Mouse (Mus musculus): ENCODE results near the gene Cdh26. TPM values are rescaled to one million over a fixed set of nuclear protein-coding genes. Genes with fewer than 3 reads are reported as not detected.

Gene Cdh26
- polyA plus RNA-seq, 1 experiment from 2014 or later, result 0.21 TPM

GRCm38 (mm10) chr2:178437311-178437710 lies 7.0 kb downstream of the Cdh26 start:
- H3K4me3 ChIP-seq (replicated peaks), result no peak overlapping the region
- peaks cover 4% of the 10 kb centered on the region for H3K4me1 ChIP-seq (replicated peaks)
- H3K36me3 ChIP-seq, result no peaks in the 10 kb centered on the region
- 61% methylated on average over 9 of the region's 9 CpGs for WGBS
- no peaks in the 10 kb centered on the region for H3K27me3 ChIP-seq
- H3K9me3 ChIP-seq, result no peaks in the 10 kb centered on the region
- H3K4me2 ChIP-seq, result no peak overlapping the region
- no peak overlapping the region for H3K27ac ChIP-seq
- H3K9ac ChIP-seq (replicated peaks), result no peak overlapping the region
- ATAC-seq (ENCODE audit: insufficient number of reproducible peaks, insufficient read depth, low FRiP score, low TSS enrichment, low read depth), result no peak

- Histone ChIP-seq H3K27me3 (no peaks in the 10 kb centered on the region), H3K4me3 (replicated peaks) (no peak overlapping the region), H3K36me3 (no peaks in the 10 kb centered on the region), H3K9ac (replicated peaks) (no peak overlapping the region), H3K9me3 (no peaks in the 10 kb centered on the region), H3K27ac (no peak overlapping the region), H3K4me2 (no peak overlapping the region), H3K4me1 (replicated peaks) (peaks cover 12% of the 10 kb centered on the region)
- 79% methylated on average over 4 of the region's 4 CpGs for WGBS
- ATAC-seq (ENCODE audit: insufficient number of reproducible peaks, insufficient read depth, low FRiP score, low TSS enrichment, low read depth), result no peak
Observed at GRCm38 (mm10) chr2:178449386-178449785, 19.1 kb downstream of the Cdh26 start.

- H3K27me3 ChIP-seq, result no peaks in the 10 kb centered on the region
- H3K36me3 ChIP-seq, result no peaks in the 10 kb centered on the region
- peaks cover 18% of the 10 kb centered on the region for H3K4me1 ChIP-seq (replicated peaks)
- 13% methylated on average over 2 of the region's 2 CpGs for WGBS
- no peak overlapping the region for H3K4me2 ChIP-seq
- H3K4me3 ChIP-seq (replicated peaks), result no peak overlapping the region
- no peak for ATAC-seq (ENCODE audit: insufficient number of reproducible peaks, insufficient read depth, low FRiP score, low TSS enrichment, low read depth)
- no peak overlapping the region for H3K9ac ChIP-seq (replicated peaks)
- H3K27ac ChIP-seq, result no peak overlapping the region
- H3K9me3 ChIP-seq, result no peaks in the 10 kb centered on the region
Observed at GRCm38 (mm10) chr2:178450236-178450635, 19.9 kb downstream of the Cdh26 start.

GRCm38 (mm10) chr2:178450961-178451360 lies 20.6 kb downstream of the Cdh26 start:
- H3K27me3 ChIP-seq, result no peaks in the 10 kb centered on the region
- WGBS, result 51% methylated on average over 10 of the region's 10 CpGs
- no peak overlapping the region for H3K4me3 ChIP-seq (replicated peaks)

GRCm38 (mm10) chr2:178454664-178455516 lies 24.6 kb downstream of the Cdh26 start:
- 11% methylated on average over 17 of the region's 17 CpGs for WGBS
- no peak overlapping the region for H3K4me3 ChIP-seq (replicated peaks)

More at GRCm38 (mm10) chr2:178450961-178451360, 20.6 kb downstream of the Cdh26 start:
- no peaks in the 10 kb centered on the region for H3K36me3 ChIP-seq
- H3K4me1 ChIP-seq (replicated peaks), result peaks cover 23% of the 10 kb centered on the region
- H3K27ac ChIP-seq, result no peak overlapping the region
- no peak for ATAC-seq (ENCODE audit: insufficient number of reproducible peaks, insufficient read depth, low FRiP score, low TSS enrichment, low read depth)
- H3K4me2 ChIP-seq, result no peak overlapping the region
- H3K9me3 ChIP-seq, result no peaks in the 10 kb centered on the region
- H3K9ac ChIP-seq (replicated peaks), result no peak overlapping the region

GRCm38 (mm10) chr2:178457414-178457813 lies 27.1 kb downstream of the Cdh26 start:
- peaks cover 15% of the 10 kb centered on the region for H3K4me1 ChIP-seq (replicated peaks)
- no peak overlapping the region for H3K9ac ChIP-seq (replicated peaks)
- H3K4me2 ChIP-seq, result no peak overlapping the region
- no peak overlapping the region for H3K4me3 ChIP-seq (replicated peaks)
- H3K9me3 ChIP-seq, result no peaks in the 10 kb centered on the region
- 79% methylated on average over 6 of the region's 6 CpGs for WGBS
- H3K27ac ChIP-seq, result no peak overlapping the region
- no peaks in the 10 kb centered on the region for H3K27me3 ChIP-seq
- ATAC-seq (ENCODE audit: insufficient number of reproducible peaks, insufficient read depth, low FRiP score, low TSS enrichment, low read depth), result no peak
- H3K36me3 ChIP-seq, result no peaks in the 10 kb centered on the region

More at GRCm38 (mm10) chr2:178454664-178455516, 24.6 kb downstream of the Cdh26 start:
- Histone ChIP-seq H3K27me3 (no peaks in the 10 kb centered on the region), H3K36me3 (no peaks in the 10 kb centered on the region), H3K9me3 (no peaks in the 10 kb centered on the region), H3K9ac (replicated peaks) (no peak overlapping the region), H3K27ac (peak overlapping the region; percentile 68; the same call in 1 of the 2 replicates), H3K4me1 (replicated peaks) (peaks cover 27% of the 10 kb centered on the region), H3K4me2 (peak overlapping the region; percentile 37)
- peak; percentile 67 for ATAC-seq (ENCODE audit: insufficient number of reproducible peaks, insufficient read depth, low FRiP score, low TSS enrichment, low read depth)

GRCm38 (mm10) chr2:178460353-178460752 lies 30.0 kb downstream of the Cdh26 start:
- Histone ChIP-seq H3K4me2 (no peak overlapping the region), H3K4me3 (replicated peaks) (no peak overlapping the region), H3K27ac (no peak overlapping the region), H3K4me1 (replicated peaks) (peaks cover 8% of the 10 kb centered on the region), H3K9me3 (no peaks in the 10 kb centered on the region), H3K9ac (replicated peaks) (no peak overlapping the region), H3K36me3 (no peaks in the 10 kb centered on the region), H3K27me3 (no peaks in the 10 kb centered on the region)
- ATAC-seq (ENCODE audit: insufficient number of reproducible peaks, insufficient read depth, low FRiP score, low TSS enrichment, low read depth), result no peak
- WGBS, result 67% methylated on average over 5 of the region's 5 CpGs

- H3K9me3 ChIP-seq, result no peaks in the 10 kb centered on the region
- no peak overlapping the region for H3K27ac ChIP-seq
- WGBS, result 73% methylated on average over 17 of the region's 17 CpGs
- peaks cover 9% of the 10 kb centered on the region; the same call in 1 of the 2 replicates for H3K4me1 ChIP-seq (replicated peaks)
- ATAC-seq (ENCODE audit: insufficient number of reproducible peaks, insufficient read depth, low FRiP score, low TSS enrichment, low read depth), result no peak
- no peaks in the 10 kb centered on the region for H3K27me3 ChIP-seq
- no peak overlapping the region for H3K4me3 ChIP-seq (replicated peaks)
- no peak overlapping the region for H3K4me2 ChIP-seq
- H3K9ac ChIP-seq (replicated peaks), result no peak overlapping the region
- no peaks in the 10 kb centered on the region for H3K36me3 ChIP-seq
Observed at GRCm38 (mm10) chr2:178471546-178472480, 41.5 kb downstream of the Cdh26 start.

GRCm38 (mm10) chr2:178473916-178474315 lies 43.6 kb downstream of the Cdh26 start:
- H3K4me2 ChIP-seq, result no peak overlapping the region
- no peaks in the 10 kb centered on the region for H3K9me3 ChIP-seq
- ATAC-seq (ENCODE audit: insufficient number of reproducible peaks, insufficient read depth, low FRiP score, low TSS enrichment, low read depth), result no peak
- WGBS, result 88% methylated on average over 10 of the region's 10 CpGs
- no peak overlapping the region for H3K27ac ChIP-seq
- H3K9ac ChIP-seq (replicated peaks), result no peak overlapping the region
- H3K36me3 ChIP-seq, result no peaks in the 10 kb centered on the region
- H3K4me3 ChIP-seq (replicated peaks), result no peak overlapping the region
- peaks cover 9% of the 10 kb centered on the region; the same call in 1 of the 2 replicates for H3K4me1 ChIP-seq (replicated peaks)
- H3K27me3 ChIP-seq, result no peaks in the 10 kb centered on the region

- no peaks in the 10 kb centered on the region for H3K27me3 ChIP-seq
- H3K27ac ChIP-seq, result no peak overlapping the region
- ATAC-seq (ENCODE audit: insufficient number of reproducible peaks, insufficient read depth, low FRiP score, low TSS enrichment, low read depth), result no peak
- 70% methylated on average over 2 of the region's 2 CpGs for WGBS
- H3K9ac ChIP-seq (replicated peaks), result no peak overlapping the region
- no peak overlapping the region for H3K4me2 ChIP-seq
- H3K4me3 ChIP-seq (replicated peaks), result no peak overlapping the region
- no peaks in the 10 kb centered on the region for H3K9me3 ChIP-seq
- H3K36me3 ChIP-seq, result no peaks in the 10 kb centered on the region
- H3K4me1 ChIP-seq (replicated peaks), result peaks cover 2% of the 10 kb centered on the region; the same call in 1 of the 2 replicates
Observed at GRCm38 (mm10) chr2:178477228-178477627, 46.9 kb downstream of the Cdh26 start.

- ATAC-seq (ENCODE audit: insufficient number of reproducible peaks, insufficient read depth, low FRiP score, low TSS enrichment, low read depth), result no peak
- 90% methylated on average over 2 of the region's 2 CpGs for WGBS
- H3K4me3 ChIP-seq (replicated peaks), result no peak overlapping the region
Observed at GRCm38 (mm10) chr2:178479011-178479410, 48.7 kb downstream of the Cdh26 start.

More at GRCm38 (mm10) chr2:178479011-178479410, 48.7 kb downstream of the Cdh26 start:
- H3K4me2 ChIP-seq, result no peak overlapping the region
- no peak overlapping the region for H3K27ac ChIP-seq
- H3K27me3 ChIP-seq, result no peaks in the 10 kb centered on the region
- H3K36me3 ChIP-seq, result no peaks in the 10 kb centered on the region
- H3K9ac ChIP-seq (replicated peaks), result no peak overlapping the region
- no peaks in the 10 kb centered on the region for H3K9me3 ChIP-seq
- peaks cover 9% of the 10 kb centered on the region; the same call in 1 of the 2 replicates for H3K4me1 ChIP-seq (replicated peaks)
